Mouse (Mus musculus): ENCODE results near the gene Mogat2.

DNA sequence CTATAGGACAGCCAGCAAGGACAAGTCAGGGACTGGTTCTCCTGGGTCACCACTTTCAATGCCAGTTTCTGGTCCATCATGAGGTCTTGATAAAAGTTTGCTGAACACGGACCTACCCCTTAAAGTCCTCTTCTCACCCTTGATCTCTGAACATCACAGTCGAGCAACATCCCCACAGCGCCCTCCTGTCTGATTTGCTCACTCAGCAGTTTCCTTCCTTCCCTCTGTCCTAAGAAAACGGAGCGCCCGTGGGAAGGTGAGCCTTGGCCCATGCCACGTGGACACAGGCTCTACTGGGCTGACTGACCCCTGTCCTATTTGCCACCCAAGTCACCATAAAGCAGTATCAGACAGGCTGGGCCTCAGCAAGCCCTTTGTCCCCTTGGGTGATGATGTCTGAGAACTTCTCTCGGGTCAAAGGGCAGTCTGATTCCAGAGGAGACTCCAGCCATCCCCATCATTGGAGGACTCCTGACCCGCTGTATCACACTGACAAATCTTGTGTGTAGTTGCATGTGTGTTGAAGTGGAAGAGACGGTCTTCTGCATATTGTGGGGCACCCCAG, 23.7 kb downstream of the Mogat2 start:
- TF ChIP-seq CTCF (IDR thresholded peaks at IDR 0.05; ENCODE audit: extremely low read depth, insufficient read length, insufficient replicate concordance, low read depth, low read length) (no peak), POLR2A (IDR thresholded peaks at IDR 0.05; ENCODE audit: low read depth, low read length) (0 out of 2 replicates have a peak, but pooled peaks have one; percentile 15)
